Mouse (Mus musculus) erythroblast, adult 5-6 weeks (primary cell): ENCODE results near the gene Zfp953. TPM values are rescaled to one million over a fixed set of nuclear protein-coding genes. Genes with fewer than 3 reads are reported as not detected.
A peak's percentile ranks its signal among the peaks of the same experiment; 100 is the strongest.
"Not testable (repeated sequence)": the region's sequence is repeated elsewhere in the genome, so short reads cannot be mapped to it uniquely, and the experiment has no call there.

ENCODE experiments used
- ATAC-seq: replicated peaks from 2 replicates; pipeline ENCODE4 v1.8.0; 2016; ENCODE audit warnings: moderate number of reproducible peaks, mild to moderate bottlenecking, moderate TSS enrichment, inconsistent platforms; ENCODE audit not compliant: poor library complexity, low FRiP score, severe bottlenecking
- total RNA-seq, 2 experiments: library from RNA; stranded (forward) in 1 of 2; stranded (reverse) in 1 of 2; fragments of 150-400 nt in 1 of 2; fragments of 200-764, 138-1000 nt in 1 of 2; gene quantifications; 2 replicates each; pipeline versions ENCODE4 v1.2.3 to v1.2.4; 2015 to 2017; ENCODE audit warnings: low replicate concordance in 2 of 2

The Zfp953 gene
- total RNA-seq (2015; ENCODE audit: low replicate concordance) (3.1 and 5.0 TPM in 2 replicates), total RNA-seq (2017; ENCODE audit: low replicate concordance) (6.8 and 7.6 TPM in 2 replicates)

DNA sequence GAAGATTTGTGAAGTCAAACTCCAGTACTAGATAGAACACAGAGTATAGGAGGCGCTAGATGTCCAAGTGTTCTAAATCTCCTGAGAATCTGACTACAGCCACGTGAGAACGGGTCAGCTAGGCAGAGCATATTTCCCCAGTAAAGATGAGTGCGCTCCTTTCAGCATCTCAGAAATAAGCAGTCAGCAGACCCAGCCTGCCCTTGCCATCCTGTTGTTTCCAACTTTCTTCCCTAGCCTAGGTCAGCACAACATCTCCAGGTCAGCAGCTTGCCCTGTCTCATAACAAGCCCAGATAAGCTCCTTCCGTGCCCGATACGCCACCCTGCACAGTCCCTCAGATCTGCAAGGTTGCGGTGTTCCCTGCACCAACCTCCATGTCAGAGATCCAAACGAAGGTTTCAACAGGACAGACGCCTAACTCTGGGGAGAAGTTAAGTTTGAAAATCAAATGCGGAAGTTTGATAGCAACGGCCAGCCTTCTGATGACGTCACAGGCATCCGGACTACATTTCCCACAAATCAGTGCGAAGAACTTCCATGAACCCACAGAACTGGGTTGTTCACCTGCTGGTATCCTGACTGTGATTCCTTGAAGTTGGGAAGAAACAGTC, at the start of gene Zfp953, which contains the start of gene Gm28044:
Zfp953 (minus strand) TSS at position 475 of the 614 bp plus-strand sequence.
Gm28044 (minus strand) TSS at position 406 of the 614 bp plus-strand sequence.
- ATAC-seq, result peak; percentile 97

DNA sequence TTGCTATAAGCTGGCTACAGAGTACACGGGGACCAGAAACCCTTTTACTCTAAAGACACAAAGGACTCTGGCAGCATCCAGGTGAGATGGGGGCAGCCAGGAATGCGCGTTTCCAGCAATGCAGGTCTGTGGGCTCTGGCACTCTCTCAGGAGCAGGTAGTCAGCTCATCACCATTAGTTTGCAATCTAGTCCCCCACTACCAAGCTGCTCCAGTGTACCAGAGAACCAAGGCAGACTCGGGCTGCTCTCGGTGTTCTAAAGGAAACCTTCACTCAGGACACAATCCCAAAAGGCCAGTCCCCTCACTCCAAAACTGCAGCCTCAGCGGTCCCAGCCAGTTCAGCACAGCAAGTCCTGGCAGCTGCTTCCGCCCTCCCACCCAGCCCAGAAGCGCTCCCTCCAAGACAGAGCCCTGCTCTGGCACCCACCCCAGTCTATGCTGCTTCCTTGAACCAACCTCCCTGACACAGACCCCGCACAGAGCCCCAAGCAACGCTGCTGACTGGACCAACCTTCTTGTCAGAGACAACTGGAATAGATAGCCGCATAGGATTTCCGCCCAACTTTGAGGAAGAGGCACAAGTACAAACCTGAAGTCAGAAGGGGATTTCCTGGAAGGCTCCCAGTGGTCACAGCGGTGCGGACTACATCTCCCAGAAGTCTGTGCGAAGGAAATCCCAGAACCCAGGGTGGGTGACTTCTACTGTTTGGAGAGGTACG, 38.9 kb upstream of the Zfp953 start, which contains the start of gene Zfp429:
Zfp429 (minus strand) TSS at position 637 of the 721 bp plus-strand sequence.
- 0 out of 2 replicates have a peak, but pooled peaks have one; percentile 49 for ATAC-seq

- not testable (repeated sequence) for ATAC-seq
These were observed 15.8 kb upstream of the Zfp953 start for GRCm38 (mm10) chr13:67376255-67376654.

- ATAC-seq, result peak; percentile 73
These were observed 14.9 kb upstream of the Zfp953 start, which contains the start of the genes Gm28041 and Zfp456 for GRCm38 (mm10) chr13:67375050-67375911. Gene Gm28041, minus strand, starts transcription at chr13:67375733. Gene Zfp456, minus strand, starts transcription at chr13:67375810.

GRCm38 (mm10) chr13:67351854-67352253, 8.6 kb downstream of the Zfp953 start:
- ATAC-seq, result no peak

DNA sequence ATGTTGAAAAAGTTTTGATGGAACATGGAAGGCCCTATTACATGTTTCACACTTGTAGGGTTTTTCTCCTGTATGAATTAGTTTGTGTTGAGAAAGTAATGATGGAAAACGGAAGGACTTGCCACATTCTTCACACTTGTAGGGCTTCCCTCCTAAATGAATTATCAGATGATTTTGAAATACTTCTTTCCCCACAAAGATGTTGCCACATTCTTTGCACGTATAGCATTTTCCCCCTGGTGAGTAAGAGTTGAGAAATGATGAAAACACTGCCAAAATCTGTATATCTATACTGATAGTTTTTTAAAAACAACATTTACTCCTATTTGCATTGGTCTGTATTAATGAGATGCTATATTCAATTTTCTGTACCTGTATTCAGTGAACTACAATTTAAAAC, 17.0 kb downstream of the Zfp953 start:
- ATAC-seq, result no peak

DNA sequence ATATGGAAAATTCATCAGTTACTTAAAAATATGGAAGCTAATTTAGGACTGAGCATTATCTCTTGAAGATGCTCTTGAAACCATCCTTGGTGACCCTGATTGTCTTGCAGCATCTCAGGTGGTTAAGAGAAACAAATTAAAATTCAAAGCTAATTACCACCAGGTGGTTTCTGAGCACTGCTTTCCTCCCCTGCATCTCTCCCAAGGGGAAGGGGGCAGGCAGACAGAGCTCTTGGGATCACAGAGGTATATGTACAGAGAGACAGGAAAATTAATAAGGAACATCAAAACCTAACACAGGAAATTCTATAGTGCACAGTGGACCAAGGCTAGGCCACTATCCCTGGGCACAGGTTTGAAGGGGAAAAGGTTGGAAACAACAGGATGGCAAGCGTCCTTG, 27.5 kb downstream of the Zfp953 start:
- ATAC-seq, result no peak

- peak; percentile 98 for ATAC-seq
These were observed 28.2 kb downstream of the Zfp953 start, which contains the start of gene Zfp595 for GRCm38 (mm10) chr13:67332019-67332724. Gene Zfp595, minus strand, starts transcription at chr13:67332570.

- 0 out of 2 replicates have a peak, but pooled peaks have one; percentile 34 for ATAC-seq
These were observed 53.7 kb downstream of the Zfp953 start for GRCm38 (mm10) chr13:67306718-67307117.

DNA sequence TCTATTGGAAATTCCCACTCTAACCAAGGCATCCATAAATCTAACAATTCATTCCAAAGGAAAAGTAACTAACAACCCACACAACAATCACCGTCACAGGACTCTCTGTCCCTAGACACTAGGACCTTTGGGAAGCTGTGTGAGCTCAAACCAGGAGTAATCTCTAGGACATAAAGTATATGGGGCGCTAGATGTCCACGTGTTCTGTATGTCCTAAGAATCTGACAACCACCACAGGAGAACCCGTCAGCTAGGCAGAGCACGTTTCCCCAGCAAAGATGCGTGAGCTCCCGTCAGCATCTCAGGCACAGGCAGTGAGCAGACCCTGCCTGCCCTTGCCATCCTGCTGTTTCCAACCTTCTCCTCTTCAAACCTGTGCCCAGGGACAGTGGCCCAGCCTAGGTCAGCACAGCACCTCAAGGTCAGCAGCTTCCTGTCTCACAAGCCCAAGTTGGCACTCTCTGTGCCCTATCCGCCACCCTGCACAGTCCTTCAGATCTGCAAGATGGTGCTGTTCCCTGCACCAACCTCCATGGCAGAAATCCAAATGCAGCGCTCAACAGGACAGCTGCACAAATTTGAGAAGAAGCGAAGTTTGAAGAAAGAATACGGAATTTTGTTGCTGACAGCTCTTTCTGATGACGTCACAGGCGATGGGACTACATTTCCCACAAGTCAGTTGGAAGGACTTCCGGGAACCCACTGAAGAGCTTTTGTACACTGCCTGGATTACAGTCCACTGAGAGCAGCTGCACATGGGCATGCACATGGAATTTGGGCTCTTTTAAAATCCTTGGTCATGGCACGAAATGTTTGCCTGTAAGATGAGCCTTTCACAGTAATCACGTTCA, 54.4 kb downstream of the Zfp953 start, which contains the start of gene Zfp457:
Zfp457 (minus strand) TSS at position 664 of the 851 bp plus-strand sequence.
- ATAC-seq, result peak; percentile 97

Other genes starting within 250 kb of the Zfp953 start
- gene Rslcan18, start 244.3 kb downstream of the Zfp953 start, total RNA-seq (2015; ENCODE audit: low replicate concordance), result 0.42 and 0.96 TPM in 2 replicates
- 0.51 TPM in 1 of 2 replicates, not detected in the other for gene Rslcan18, start 244.3 kb downstream of the Zfp953 start, total RNA-seq (2017; ENCODE audit: low replicate concordance)
- gene Zfp759, start 238.9 kb downstream of the Zfp953 start, total RNA-seq (2015; ENCODE audit: low replicate concordance), result 3.8 and 6.0 TPM in 2 replicates
- 0.68 and 1.5 TPM in 2 replicates for gene Zfp759, start 238.9 kb downstream of the Zfp953 start, total RNA-seq (2017; ENCODE audit: low replicate concordance)
- 2.3 TPM in 1 of 2 replicates, not detected in the other for gene Rsl1, start 187.4 kb downstream of the Zfp953 start, total RNA-seq (2015; ENCODE audit: low replicate concordance)
- 0.60 TPM in 1 of 2 replicates, not detected in the other for gene Rsl1, start 187.4 kb downstream of the Zfp953 start, total RNA-seq (2017; ENCODE audit: low replicate concordance)
- gene Zfp455, start 166.1 kb downstream of the Zfp953 start, total RNA-seq (2015; ENCODE audit: low replicate concordance), result 1.5 and 3.1 TPM in 2 replicates
- 1.4 TPM in 1 of 2 replicates, not detected in the other for gene Zfp455, start 166.1 kb downstream of the Zfp953 start, total RNA-seq (2017; ENCODE audit: low replicate concordance)
- 3.3 TPM in 1 of 2 replicates, not detected in the other for gene Zfp458, start 82.1 kb downstream of the Zfp953 start, total RNA-seq (2015; ENCODE audit: low replicate concordance)
- 2.7 TPM in 1 of 2 replicates, not detected in the other for gene Zfp458, start 82.1 kb downstream of the Zfp953 start, total RNA-seq (2017; ENCODE audit: low replicate concordance)
- gene Zfp457, start 54.1 kb downstream of the Zfp953 start, total RNA-seq (2015; ENCODE audit: low replicate concordance), result not detected in 2 replicates
- gene Zfp457, start 54.1 kb downstream of the Zfp953 start, total RNA-seq (2017; ENCODE audit: low replicate concordance), result 0.56 TPM in 1 of 2 replicates, not detected in the other
- 4.0 and 5.0 TPM in 2 replicates for gene Zfp595, start 28.0 kb downstream of the Zfp953 start, total RNA-seq (2015; ENCODE audit: low replicate concordance)
- gene Zfp595, start 28.0 kb downstream of the Zfp953 start, total RNA-seq (2017; ENCODE audit: low replicate concordance), result 2.0 and 7.8 TPM in 2 replicates
- gene Gm28044, start 69 bp downstream of the Zfp953 start, total RNA-seq (2015; ENCODE audit: low replicate concordance), result not detected in 2 replicates
- not detected in 2 replicates for gene Gm28044, start 69 bp downstream of the Zfp953 start, total RNA-seq (2017; ENCODE audit: low replicate concordance)
- gene Gm28041, start 15.1 kb upstream of the Zfp953 start, total RNA-seq (2015; ENCODE audit: low replicate concordance), result not detected in 2 replicates
- not detected in 2 replicates for gene Gm28041, start 15.1 kb upstream of the Zfp953 start, total RNA-seq (2017; ENCODE audit: low replicate concordance)
- 0.19 and 0.63 TPM in 2 replicates for gene Zfp456, start 15.2 kb upstream of the Zfp953 start, total RNA-seq (2015; ENCODE audit: low replicate concordance)
- 0.56 and 1.5 TPM in 2 replicates for gene Zfp456, start 15.2 kb upstream of the Zfp953 start, total RNA-seq (2017; ENCODE audit: low replicate concordance)
- 3.5 and 7.7 TPM in 2 replicates for gene Zfp429, start 39.2 kb upstream of the Zfp953 start, total RNA-seq (2015; ENCODE audit: low replicate concordance)
- 3.5 and 3.6 TPM in 2 replicates for gene Zfp429, start 39.2 kb upstream of the Zfp953 start, total RNA-seq (2017; ENCODE audit: low replicate concordance)
- 0.42 TPM in 1 of 2 replicates, not detected in the other for gene Zfp459, start 60.8 kb upstream of the Zfp953 start, total RNA-seq (2015; ENCODE audit: low replicate concordance)
- 1.7 TPM in 2 replicates for gene Zfp459, start 60.8 kb upstream of the Zfp953 start, total RNA-seq (2017; ENCODE audit: low replicate concordance)
- 72.8 and 75.0 TPM in 2 replicates for gene Zfp874a, start 91.0 kb upstream of the Zfp953 start, total RNA-seq (2015; ENCODE audit: low replicate concordance)
- gene Zfp874a, start 91.0 kb upstream of the Zfp953 start, total RNA-seq (2017; ENCODE audit: low replicate concordance), result 112 and 135 TPM in 2 replicates
- gene Zfp874b, start 123.7 kb upstream of the Zfp953 start, total RNA-seq (2015; ENCODE audit: low replicate concordance), result 48.9 and 51.3 TPM in 2 replicates
- 71.6 and 103 TPM in 2 replicates for gene Zfp874b, start 123.7 kb upstream of the Zfp953 start, total RNA-seq (2017; ENCODE audit: low replicate concordance)
- 1.5 TPM in 1 of 2 replicates, not detected in the other for gene Zfp58, start 139.9 kb upstream of the Zfp953 start, total RNA-seq (2015; ENCODE audit: low replicate concordance)
- gene Zfp58, start 139.9 kb upstream of the Zfp953 start, total RNA-seq (2017; ENCODE audit: low replicate concordance), result 1.0 and 2.1 TPM in 2 replicates
- gene Gm26965, start 165.5 kb upstream of the Zfp953 start, total RNA-seq (2015; ENCODE audit: low replicate concordance), result not detected in 2 replicates
- gene Gm26965, start 165.5 kb upstream of the Zfp953 start, total RNA-seq (2017; ENCODE audit: low replicate concordance), result not detected in 2 replicates
- 5.8 and 7.1 TPM in 2 replicates for gene Zfp87, start 165.6 kb upstream of the Zfp953 start, total RNA-seq (2015; ENCODE audit: low replicate concordance)
- 10.6 and 23.1 TPM in 2 replicates for gene Zfp87, start 165.6 kb upstream of the Zfp953 start, total RNA-seq (2017; ENCODE audit: low replicate concordance)
- 3.3 and 6.7 TPM in 2 replicates for gene Zfp748, start 193.2 kb upstream of the Zfp953 start, total RNA-seq (2015; ENCODE audit: low replicate concordance)
- 2.9 and 4.6 TPM in 2 replicates for gene Zfp748, start 193.2 kb upstream of the Zfp953 start, total RNA-seq (2017; ENCODE audit: low replicate concordance)
- 1.9 and 5.2 TPM in 2 replicates for gene Zfp729b, start 249.1 kb upstream of the Zfp953 start, total RNA-seq (2015; ENCODE audit: low replicate concordance)
- gene Zfp729b, start 249.1 kb upstream of the Zfp953 start, total RNA-seq (2017; ENCODE audit: low replicate concordance), result 2.4 and 4.6 TPM in 2 replicates